ENCODE assay signal across 8 mouse cellular contexts in genomic region chr5:115237803-115238728, GRCm38 (mm10). TPM values are rescaled to one million over a fixed set of nuclear protein-coding genes. Genes with fewer than 3 reads are reported as not detected.
DNase-seq lines count a peak whose midpoint lies in the region; ATAC-seq lines count a peak whose summit lies in the region.

No protein-coding gene starts in this region.

- peak overlapping the region; percentile 85 for H3K9ac ChIP-seq in heart, embryonic 14.5 days (ENCODE audit: low read length)
- H3K9ac ChIP-seq in liver, embryonic 13.5 days: peak overlapping the region; percentile 90
- H3K9ac ChIP-seq in stomach, embryonic 16.5 days (ENCODE audit: low read length): peak overlapping the region; percentile 89

- WGBS in heart, embryonic 14.5 days: under 1% methylated on average over 88 of the region's 88 CpGs
- WGBS in liver, embryonic 13.5 days (ENCODE audit: insufficient replicate concordance): under 1% methylated on average over 88 of the region's 88 CpGs
- under 1% methylated on average over 88 of the region's 88 CpGs for WGBS in stomach, embryonic 16.5 days

- peak overlapping the region; percentile 59 to 81; a peak in 3 of 4 replicates for H3K27ac ChIP-seq in heart, embryonic 14.5 days (replicated peaks in 1 of 2; ENCODE audit: control insufficient read depth in 1 of 2, insufficient read depth in 1 of 2, low read depth in 2 of 2, low read length in 2 of 2)
- H3K27ac ChIP-seq in liver, embryonic 13.5 days: peak overlapping the region; percentile 80
- H3K27ac ChIP-seq in stomach, embryonic 16.5 days (ENCODE audit: low read length): peak overlapping the region; percentile 65

- peak; percentile 91 for ATAC-seq in erythroid progenitor cell, adult 5-6 weeks (replicated peaks; ENCODE audit: low FRiP score, poor library complexity, severe bottlenecking)
- ATAC-seq in heart, embryonic 14.5 days (ENCODE audit: insufficient number of reproducible peaks, insufficient read depth, low FRiP score, low read depth): peak; percentile 84
- peak; percentile 89 for ATAC-seq in liver, embryonic 13.5 days (ENCODE audit: low read depth)
- ATAC-seq in stomach, embryonic 16.5 days (ENCODE audit: insufficient read depth, low FRiP score): peak; percentile 86

- H3K4me3 ChIP-seq in heart, embryonic 14.5 days (ENCODE audit: control insufficient read depth in 1 of 2, insufficient read depth in 1 of 2, low read depth in 1 of 2, low read length in 2 of 2): peak overlapping the region; percentile 72 to 79
- peak overlapping the region; percentile 89 for H3K4me3 ChIP-seq in liver, embryonic 13.5 days (replicated peaks)
- peak overlapping the region; percentile 84 for H3K4me3 ChIP-seq in stomach, embryonic 16.5 days (replicated peaks; ENCODE audit: low read length)

- H3K4me1 ChIP-seq in heart, embryonic 14.5 days (ENCODE audit: control insufficient read depth in 2 of 2, insufficient read depth in 2 of 2, low read length in 2 of 2): peaks cover 7 to 11% of the 10 kb centered on the region in 2 experiments
- H3K4me1 ChIP-seq in liver, embryonic 13.5 days (replicated peaks): peaks cover 37% of the 10 kb centered on the region
- H3K4me1 ChIP-seq in stomach, embryonic 16.5 days (ENCODE audit: control insufficient read depth, insufficient read depth, low read length): peaks cover 10% of the 10 kb centered on the region

- H3K4me2 ChIP-seq in heart, embryonic 14.5 days (ENCODE audit: low read length): peak overlapping the region; percentile 94
- H3K4me2 ChIP-seq in liver, embryonic 13.5 days: peak overlapping the region; percentile 95
- H3K4me2 ChIP-seq in stomach, embryonic 16.5 days (ENCODE audit: low read depth, low read length): peak overlapping the region; percentile 75

- peaks cover 39% of the 10 kb centered on the region for H3K36me3 ChIP-seq in heart, embryonic 14.5 days (ENCODE audit: control insufficient read depth, insufficient read depth, low read length)
- peaks cover 35% of the 10 kb centered on the region for H3K36me3 ChIP-seq in liver, embryonic 13.5 days
- H3K36me3 ChIP-seq in stomach, embryonic 16.5 days (ENCODE audit: control insufficient read depth, insufficient read depth, low read length): peaks cover 20% of the 10 kb centered on the region

- no peaks in the 10 kb centered on the region for H3K27me3 ChIP-seq in heart, embryonic 14.5 days (ENCODE audit: control insufficient read depth, insufficient read depth, low read length)
- peaks cover 26% of the 10 kb centered on the region for H3K27me3 ChIP-seq in liver, embryonic 13.5 days
- H3K27me3 ChIP-seq in stomach, embryonic 16.5 days (ENCODE audit: control insufficient read depth, insufficient read depth, low read length): no peaks in the 10 kb centered on the region

- peak; percentile 93 for DNase-seq in CD4-positive helper T cell, adult 2 months (ENCODE audit: low read depth, low spot score)
- DNase-seq in brain, embryonic 18.5 days (ENCODE audit: low read depth, low spot score): peak; percentile 67
- DNase-seq in kidney, postnatal 14 days: peak; percentile 97
- DNase-seq in liver, embryonic 13.5 days: peak; percentile 91
- peak; percentile 89 for DNase-seq in neural tube, embryonic 10.5 days (ENCODE audit: extremely low spot score, low spot score)

- H3K9me3 ChIP-seq in heart, embryonic 14.5 days (ENCODE audit: control insufficient read depth, low read length): no peaks in the 10 kb centered on the region
- H3K9me3 ChIP-seq in liver, embryonic 13.5 days (replicated peaks): no peaks in the 10 kb centered on the region
- H3K9me3 ChIP-seq in stomach, embryonic 16.5 days (replicated peaks; ENCODE audit: control insufficient read depth, low read length): no peaks in the 10 kb centered on the region

RNA-seq across cellular contexts. Expression of gene Pop5, which starts 2.4 kb away (rescaled TPM):
- 45.8 and 70.0 TPM in 2 replicates for total RNA-seq in erythroid progenitor cell, adult 5-6 weeks (2015; ENCODE audit: low replicate concordance)
- 29.8 and 33.7 TPM in 2 replicates for total RNA-seq in erythroid progenitor cell, adult 5-6 weeks (2017; ENCODE audit: low replicate concordance)
- 62.8 and 66.7 TPM in 2 replicates for polyA plus RNA-seq in heart, embryonic 14.5 days (2014; fragmentation: Nextera tagmentation; extraction: Ambion mirVana)
- 120 and 127 TPM in 2 replicates for polyA plus RNA-seq in liver, embryonic 13.5 days (2015; fragmentation: Nextera tagmentation; extraction: Ambion mirVana)
- polyA plus RNA-seq in stomach, embryonic 16.5 days (2015; fragmentation: Nextera tagmentation; extraction: Ambion mirVana): 88.6 and 100 TPM in 2 replicates

RNA-seq across cellular contexts. Expression of gene Rnf10, which starts 34.6 kb away (rescaled TPM):
- 170 and 198 TPM in 2 replicates for total RNA-seq in erythroid progenitor cell, adult 5-6 weeks (2015; ENCODE audit: low replicate concordance)
- total RNA-seq in erythroid progenitor cell, adult 5-6 weeks (2017; ENCODE audit: low replicate concordance): 378 and 474 TPM in 2 replicates
- polyA plus RNA-seq in heart, embryonic 14.5 days (2014; fragmentation: Nextera tagmentation; extraction: Ambion mirVana): 77.1 and 83.9 TPM in 2 replicates
- 122 and 126 TPM in 2 replicates for polyA plus RNA-seq in liver, embryonic 13.5 days (2015; fragmentation: Nextera tagmentation; extraction: Ambion mirVana)
- polyA plus RNA-seq in stomach, embryonic 16.5 days (2015; fragmentation: Nextera tagmentation; extraction: Ambion mirVana): 85.1 and 99.8 TPM in 2 replicates

RNA-seq across cellular contexts. Expression of gene Coq5, which starts 41.4 kb away (rescaled TPM):
- total RNA-seq in erythroid progenitor cell, adult 5-6 weeks (2015; ENCODE audit: low replicate concordance): 7.2 and 8.4 TPM in 2 replicates
- total RNA-seq in erythroid progenitor cell, adult 5-6 weeks (2017; ENCODE audit: low replicate concordance): 12.8 and 15.9 TPM in 2 replicates
- polyA plus RNA-seq in heart, embryonic 14.5 days (2014; fragmentation: Nextera tagmentation; extraction: Ambion mirVana): 75.1 and 82.1 TPM in 2 replicates
- 38.1 and 42.0 TPM in 2 replicates for polyA plus RNA-seq in liver, embryonic 13.5 days (2015; fragmentation: Nextera tagmentation; extraction: Ambion mirVana)
- 46.5 and 49.2 TPM in 2 replicates for polyA plus RNA-seq in stomach, embryonic 16.5 days (2015; fragmentation: Nextera tagmentation; extraction: Ambion mirVana)

RNA-seq across cellular contexts. Expression of gene Cabp1, which starts 43.9 kb away (rescaled TPM):
- total RNA-seq in erythroid progenitor cell, adult 5-6 weeks (2015; ENCODE audit: low replicate concordance): not detected in 2 replicates
- total RNA-seq in erythroid progenitor cell, adult 5-6 weeks (2017; ENCODE audit: low replicate concordance): not detected in 2 replicates
- 0.77 and 0.98 TPM in 2 replicates for polyA plus RNA-seq in heart, embryonic 14.5 days (2014; fragmentation: Nextera tagmentation; extraction: Ambion mirVana)
- not detected in 2 replicates for polyA plus RNA-seq in liver, embryonic 13.5 days (2015; fragmentation: Nextera tagmentation; extraction: Ambion mirVana)
- 0.65 and 1.4 TPM in 2 replicates for polyA plus RNA-seq in stomach, embryonic 16.5 days (2015; fragmentation: Nextera tagmentation; extraction: Ambion mirVana)

Comparison
In these comparisons a context has a peak if more than half of its experiments do, and no peak if none do; other contexts are left out.
1. Peak in every context shown above with its lines: DNase-seq, ATAC-seq, H3K4me3 ChIP-seq and H3K27ac ChIP-seq.